Mouse (Mus musculus): ENCODE results near the gene Ube2ql1.

Gene Ube2ql1

GRCm38 (mm10) chr13:69708236-69708635 is 31.5 kb downstream of the Ube2ql1 start:
- in situ Hi-C loops (cut with MboI, MseI): no loop called here

- in situ Hi-C loops (cut with MboI, MseI): no loop called here
These were observed 32.2 kb downstream of the Ube2ql1 start for GRCm38 (mm10) chr13:69707496-69707895.

GRCm38 (mm10) chr13:69706919-69707318 is 32.8 kb downstream of the Ube2ql1 start:
- in situ Hi-C loops (cut with MboI, MseI): no loop called here

GRCm38 (mm10) chr13:69703505-69703904 is 36.2 kb downstream of the Ube2ql1 start:
- in situ Hi-C loops (cut with MboI, MseI): no loop called here

GRCm38 (mm10) chr13:69701397-69701796 is 38.3 kb downstream of the Ube2ql1 start:
- in situ Hi-C loops (cut with MboI, MseI): no loop called here

- in situ Hi-C loops (cut with MboI, MseI): no loop called here
These were observed 38.9 kb downstream of the Ube2ql1 start for GRCm38 (mm10) chr13:69700827-69701226.

- in situ Hi-C loops (cut with MboI, MseI): loop anchor here (25.0 kb wide), 1 partner anchor 891 kb away; no protein-coding TSS in a partner anchor
These were observed 43.2 kb downstream of the Ube2ql1 start for GRCm38 (mm10) chr13:69696333-69696991.

- in situ Hi-C loops (cut with MboI, MseI): loop anchor here (25.0 kb wide), 1 partner anchor 896 kb away; no protein-coding TSS in a partner anchor
These were observed 48.6 kb downstream of the Ube2ql1 start for GRCm38 (mm10) chr13:69691074-69691473.

GRCm38 (mm10) chr13:69687023-69687422 is 52.7 kb downstream of the Ube2ql1 start:
- in situ Hi-C loops (cut with MboI, MseI): loop anchor here (25.0 kb wide), 1 partner anchor 900 kb away; no protein-coding TSS in a partner anchor

GRCm38 (mm10) chr13:69685406-69685818 is 54.3 kb downstream of the Ube2ql1 start:
- in situ Hi-C loops (cut with MboI, MseI): loop anchor here (25.0 kb wide), 1 partner anchor 902 kb away; no protein-coding TSS in a partner anchor

- in situ Hi-C loops (cut with MboI, MseI): loop anchor here (10.0 kb wide), 1 partner anchor 839 kb away; no protein-coding TSS in a partner anchor
These were observed 65.6 kb downstream of the Ube2ql1 start for GRCm38 (mm10) chr13:69673921-69674618.

GRCm38 (mm10) chr13:69673197-69673920 is 66.3 kb downstream of the Ube2ql1 start:
- in situ Hi-C loops (cut with MboI, MseI): loop anchor here (10.0 kb wide), 1 partner anchor 839 kb away; no protein-coding TSS in a partner anchor

GRCm38 (mm10) chr13:69672565-69672964 is 67.1 kb downstream of the Ube2ql1 start:
- in situ Hi-C loops (cut with MboI, MseI): loop anchor here (10.0 kb wide), 1 partner anchor 838 kb away; no protein-coding TSS in a partner anchor

- in situ Hi-C loops (cut with MboI, MseI): loop anchor here (10.0 kb wide), 1 partner anchor 837 kb away; no protein-coding TSS in a partner anchor
These were observed 67.6 kb downstream of the Ube2ql1 start for GRCm38 (mm10) chr13:69672121-69672520.

GRCm38 (mm10) chr13:69654508-69654907 is 85.2 kb downstream of the Ube2ql1 start:
- in situ Hi-C loops (cut with MboI, MseI): loop anchor here (5.0 kb wide), 1 partner anchor 107 kb away; no protein-coding TSS in a partner anchor
